In genomic region chr3:34836741-34837267, GRCm38 (mm10) we compare ENCODE assay signal across 18 mouse cellular contexts.
DNase-seq lines count a peak whose midpoint lies in the region; ATAC-seq lines count a peak whose summit lies in the region.
"Had no signal": no experiment of that assay in that cellular context is flagged by ENCODE, and none has a peak within 500 bp of the region (broad histone marks: within the 10 kb centered on the region; RNA-seq: fewer than 3 reads in every experiment).

No protein-coding gene starts in this region.

- no peaks in the 10 kb centered on the region for H3K27me3 ChIP-seq in embryonic facial prominence, embryonic 11.5 days (ENCODE audit: control insufficient read depth, insufficient read depth, low read length)
- H3K27me3 ChIP-seq in embryonic facial prominence, embryonic 10.5 days (replicated peaks; ENCODE audit: low read depth, poor library complexity, severe bottlenecking) = no peaks in the 10 kb centered on the region
- H3K27me3 ChIP-seq in midbrain, embryonic 14.5 days (ENCODE audit: control insufficient read depth, insufficient read depth, low read length) = no peaks in the 10 kb centered on the region
- no peaks in the 10 kb centered on the region for H3K27me3 ChIP-seq in midbrain, embryonic 10.5 days (ENCODE audit: low read depth, poor library complexity, severe bottlenecking)
- no peaks in the 10 kb centered on the region for H3K27me3 ChIP-seq in midbrain, embryonic 15.5 days (replicated peaks)
- H3K27me3 ChIP-seq: CH12.LX; heart, embryonic 12.5 days had no signal

- H3K4me2 ChIP-seq in embryonic facial prominence, embryonic 11.5 days (ENCODE audit: low read depth, low read length) = no peak overlapping the region
- H3K4me2 ChIP-seq in midbrain, embryonic 14.5 days (ENCODE audit: low read length) = no peak overlapping the region
- no peak overlapping the region for H3K4me2 ChIP-seq in midbrain, embryonic 15.5 days
- H3K4me2 ChIP-seq: heart, embryonic 12.5 days had no signal

- 0 out of 2 replicates have a peak, but pooled peaks have one; percentile 56 for ATAC-seq in embryonic facial prominence, embryonic 11.5 days (replicated peaks; ENCODE audit: insufficient number of reproducible peaks, low FRiP score, low TSS enrichment, low read depth)
- ATAC-seq in midbrain, embryonic 14.5 days (ENCODE audit: low FRiP score, low TSS enrichment) = no peak
- 0 out of 2 replicates have a peak, but pooled peaks have one; percentile 50 for ATAC-seq in midbrain, embryonic 15.5 days (replicated peaks)
- ATAC-seq: intestine, postnatal 0 days had no signal

- peak; percentile 17 for DNase-seq in embryonic facial prominence, embryonic 11.5 days (ENCODE audit: low spot score)
- DNase-seq in embryonic facial prominence, embryonic 10.5 days (ENCODE audit: low spot score) = no peak
- peak; percentile 19 for DNase-seq in midbrain, embryonic 14.5 days
- DNase-seq in midbrain, embryonic 10.5 days (ENCODE audit: low spot score) = no peak
- DNase-seq in right cerebral cortex, postnatal 4 days = no peak
- DNase-seq in c-Kit-positive CD71-positive TER-119-positive erythroid progenitor cells, embryonic 14.5 days (ENCODE audit: low spot score) = no peak
- no peak for DNase-seq in cerebellum, postnatal 36 days
- DNase-seq: adrenal gland, postnatal 25 days; heart, postnatal 36 days; kidney, postnatal 10 days; liver; lung, adult 18-20 months; right cerebral cortex, postnatal 25 days had no signal

- no peak overlapping the region for H3K9ac ChIP-seq in embryonic facial prominence, embryonic 11.5 days (replicated peaks; ENCODE audit: low read length)
- no peak overlapping the region for H3K9ac ChIP-seq in midbrain, embryonic 14.5 days (replicated peaks; ENCODE audit: low read length)
- H3K9ac ChIP-seq in midbrain, embryonic 15.5 days = no peak overlapping the region
- H3K9ac ChIP-seq: heart, embryonic 12.5 days had no signal

- no peaks in the 10 kb centered on the region for H3K4me1 ChIP-seq in embryonic facial prominence, embryonic 11.5 days (ENCODE audit: control insufficient read depth, insufficient read depth, low read length)
- H3K4me1 ChIP-seq in embryonic facial prominence, embryonic 10.5 days = peaks cover 25% of the 10 kb centered on the region
- 0 out of 2 replicates have a peak, but pooled peaks cover 3% of the 10 kb centered on the region for H3K4me1 ChIP-seq in midbrain, embryonic 14.5 days (ENCODE audit: control insufficient read depth, insufficient read depth, low read length)
- peaks cover 4% of the 10 kb centered on the region; the same call in 1 of the 2 replicates for H3K4me1 ChIP-seq in midbrain, embryonic 10.5 days
- peaks cover 6% of the 10 kb centered on the region; the same call in 1 of the 2 replicates for H3K4me1 ChIP-seq in midbrain, embryonic 15.5 days

- no peak overlapping the region for H3K27ac ChIP-seq in embryonic facial prominence, embryonic 11.5 days (replicated peaks; ENCODE audit: low read depth, low read length)
- no peak overlapping the region for H3K27ac ChIP-seq in embryonic facial prominence, embryonic 10.5 days (replicated peaks)
- H3K27ac ChIP-seq in midbrain, embryonic 14.5 days (replicated peaks; ENCODE audit: low read depth, low read length) = no peak overlapping the region
- no peak overlapping the region for H3K27ac ChIP-seq in midbrain, embryonic 10.5 days (replicated peaks)
- H3K27ac ChIP-seq in midbrain, embryonic 15.5 days = no peak overlapping the region
- H3K27ac ChIP-seq: macrophage had no signal

- no peaks in the 10 kb centered on the region for H3K9me3 ChIP-seq in embryonic facial prominence, embryonic 11.5 days (replicated peaks; ENCODE audit: control insufficient read depth, low read length)
- H3K9me3 ChIP-seq in embryonic facial prominence, embryonic 10.5 days = no peaks in the 10 kb centered on the region
- H3K9me3 ChIP-seq in midbrain, embryonic 14.5 days (ENCODE audit: control insufficient read depth, low read length) = no peaks in the 10 kb centered on the region
- H3K9me3 ChIP-seq in midbrain, embryonic 10.5 days (replicated peaks) = no peaks in the 10 kb centered on the region
- no peaks in the 10 kb centered on the region for H3K9me3 ChIP-seq in midbrain, embryonic 15.5 days
- H3K9me3 ChIP-seq: heart, embryonic 12.5 days had no signal

- 77% methylated on average over 8 of the region's 8 CpGs for WGBS in embryonic facial prominence, embryonic 11.5 days
- 77% methylated on average over 8 of the region's 8 CpGs for WGBS in embryonic facial prominence, embryonic 10.5 days
- WGBS in midbrain, embryonic 14.5 days = 77% methylated on average over 8 of the region's 8 CpGs
- 93% methylated on average over 8 of the region's 8 CpGs for WGBS in midbrain, embryonic 10.5 days
- 73% methylated on average over 8 of the region's 8 CpGs for WGBS in midbrain, embryonic 15.5 days

- no peaks in the 10 kb centered on the region for H3K36me3 ChIP-seq in embryonic facial prominence, embryonic 11.5 days (replicated peaks; ENCODE audit: control insufficient read depth, insufficient read depth, low read depth, low read length)
- H3K36me3 ChIP-seq in embryonic facial prominence, embryonic 10.5 days (replicated peaks) = no peaks in the 10 kb centered on the region
- H3K36me3 ChIP-seq in midbrain, embryonic 14.5 days (ENCODE audit: control insufficient read depth, insufficient read depth, low read length) = no peaks in the 10 kb centered on the region
- no peaks in the 10 kb centered on the region for H3K36me3 ChIP-seq in midbrain, embryonic 10.5 days
- no peaks in the 10 kb centered on the region for H3K36me3 ChIP-seq in midbrain, embryonic 15.5 days (replicated peaks)
- H3K36me3 ChIP-seq: heart, embryonic 12.5 days had no signal

- no peak overlapping the region for H3K4me3 ChIP-seq in embryonic facial prominence, embryonic 11.5 days (ENCODE audit: low read depth, low read length)
- no peak overlapping the region for H3K4me3 ChIP-seq in embryonic facial prominence, embryonic 10.5 days
- no peak overlapping the region for H3K4me3 ChIP-seq in midbrain, embryonic 14.5 days (replicated peaks; ENCODE audit: low read depth, low read length)
- no peak overlapping the region for H3K4me3 ChIP-seq in midbrain, embryonic 10.5 days
- no peak overlapping the region for H3K4me3 ChIP-seq in midbrain, embryonic 15.5 days
- H3K4me3 ChIP-seq: heart, embryonic 12.5 days had no signal

Comparison
In these comparisons a context has a peak if more than half of its experiments do, and no peak if none do; other contexts are left out.
1. DNase-seq: peak in embryonic facial prominence, embryonic 11.5 days (single experiment) and midbrain, embryonic 14.5 days (single experiment); none in embryonic facial prominence, embryonic 10.5 days (single experiment), midbrain, embryonic 10.5 days (single experiment), right cerebral cortex, postnatal 4 days (single experiment), c-Kit-positive CD71-positive TER-119-positive erythroid progenitor cells, embryonic 14.5 days (single experiment) and cerebellum, postnatal 36 days (0 of 2).